Mouse (Mus musculus): ENCODE measurements around the gene Smc4.

GRCm38 (mm10) chr3:69006246-69006760 is 1.8 kb downstream of the Smc4 start:
- no peak for TF ChIP-seq POLR2AphosphoS5 (IDR thresholded peaks at IDR 0.05; ENCODE audit: insufficient replicate concordance, low read depth, low read length)
- no peak for TF ChIP-seq CTCF (IDR thresholded peaks at IDR 0.05; ENCODE audit: low read depth, low read length)
- TF ChIP-seq TAL1 (conservative IDR thresholded peaks at IDR 0.05; ENCODE audit: low read depth, low read length) = no peak

Data from G1E (cell line).